Mouse (Mus musculus) embryonic facial prominence, embryonic 14.5 days (tissue): Measurements from ENCODE around the gene Specc1. TPM values are rescaled to one million over a fixed set of nuclear protein-coding genes. Genes with fewer than 3 reads are reported as not detected.

Experiments
- ATAC-seq: fragments of 200-750 bp; cut with Nextera tagmentation; 2 replicates; pipeline ENCODE4 v1.8.0; 2017; ENCODE audit warnings: low read depth, moderate number of reproducible peaks, moderate TSS enrichment
- DNase-seq: peaks from one replicate; pipeline ENCODE4 v3.0.0-alpha.2; 2015; ENCODE audit warnings: low spot score
- H3K27ac ChIP-seq: fragments of 300-500 bp; sonication (generic); replicated peaks from 2 replicates; pipeline ENCODE4 v1.5.1; 2014; ENCODE audit warnings: low read depth, mild to moderate bottlenecking, low read length, moderate library complexity
- H3K27me3 ChIP-seq: fragments of 300-500 bp; sonication (generic); replicated peaks from 2 replicates; pipeline ENCODE4 v1.6.1; 2014; ENCODE audit warnings: low read length; ENCODE audit not compliant: control insufficient read depth, insufficient read depth
- H3K36me3 ChIP-seq: fragments of 300-500 bp; sonication (generic); 2 replicates; pipeline ENCODE4 v1.6.1; 2014; ENCODE audit warnings: low read length, mixed read lengths; ENCODE audit not compliant: control insufficient read depth, insufficient read depth
- H3K4me1 ChIP-seq: fragments of 300-500 bp; sonication (generic); 2 replicates; pipeline ENCODE4 v1.6.1; 2014; ENCODE audit warnings: antibody characterized with exemption, low read length; ENCODE audit not compliant: control insufficient read depth, insufficient read depth
- H3K4me2 ChIP-seq: fragments of 300-500 bp; sonication (generic); 2 replicates; pipeline ENCODE4 v1.6.1; 2014; ENCODE audit warnings: low read depth, mild to moderate bottlenecking, low read length, moderate library complexity, mixed read lengths
- H3K4me3 ChIP-seq: fragments of 300-500 bp; sonication (generic); 2 replicates; pipeline ENCODE4 v1.5.1; 2014; ENCODE audit warnings: low read depth, mild to moderate bottlenecking, low read length
- H3K9ac ChIP-seq: fragments of 300-500 bp; sonication (generic); 2 replicates; pipeline ENCODE4 v1.6.1; 2014; ENCODE audit warnings: low read depth, mild to moderate bottlenecking, low read length, moderate library complexity, mixed read lengths
- H3K9me3 ChIP-seq: fragments of 300-500 bp; sonication (generic); 2 replicates; pipeline ENCODE4 v1.6.1; 2016; ENCODE audit warnings: low read length; ENCODE audit not compliant: control insufficient read depth
- WGBS: fragments of 180-500 bp; shearing (Covaris S2); extraction: QIAGEN DNeasy Blood & Tissue Kit; methylation state at CpG from one replicate; pipeline ENCODE4 v1.1.7; 2014; 5-methylcytosine and 5-hydroxymethylcytosine counted together
- polyA plus RNA-seq: library from polyadenylated mRNA; unstranded; fragments of >200 nt; fragmentation: Nextera tagmentation; extraction: Ambion mirVana; gene quantifications from 2 replicates; pipeline ENCODE4 v1.2.1, GENCODE M21; 2014

Gene Specc1
- polyA plus RNA-seq, 1 experiment from 2014 or later: 13.5 TPM

- Histone ChIP-seq H3K36me3 (no peaks in the 10 kb centered on the region), H3K4me2 (no peak overlapping the region), H3K4me1 (no peaks in the 10 kb centered on the region), H3K9ac (no peak overlapping the region), H3K27me3 (no peaks in the 10 kb centered on the region), H3K9me3 (no peaks in the 10 kb centered on the region), H3K27ac (no peak overlapping the region), H3K4me3 (no peak overlapping the region)
- ATAC-seq: no peak
- 72% methylated on average over 6 of the region's 6 CpGs for WGBS
- DNase-seq: no peak
Observed at GRCm38 (mm10) chr11:62090321-62090720, 133.8 kb downstream of the Specc1 start.

DNA sequence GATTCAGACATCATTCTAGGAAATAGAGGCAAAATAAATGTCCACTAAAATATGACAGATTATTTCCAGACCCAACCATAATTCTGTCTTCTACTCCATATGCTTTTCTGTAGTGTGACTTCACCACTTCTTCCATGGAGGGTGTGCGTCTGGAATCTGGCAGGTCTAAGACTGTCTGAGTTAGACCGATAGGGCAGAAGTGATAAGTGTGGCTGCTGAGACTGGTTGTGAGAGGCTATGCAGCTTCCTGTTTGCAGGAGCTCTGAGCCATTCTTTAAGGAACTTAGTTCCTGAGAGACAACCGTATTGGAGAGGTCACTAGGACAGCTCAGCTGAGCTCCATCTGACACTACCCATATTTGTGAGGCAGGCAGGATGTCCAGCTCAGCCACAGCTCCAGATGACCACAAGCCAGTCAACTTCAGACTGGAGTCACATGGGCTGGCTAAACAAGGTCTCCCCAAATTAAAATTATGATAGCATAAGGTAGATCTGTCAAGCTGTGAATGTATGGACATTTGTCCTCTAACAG is 146.9 kb downstream of the Specc1 start:
- no peak for DNase-seq
- ATAC-seq: no peak

DNA sequence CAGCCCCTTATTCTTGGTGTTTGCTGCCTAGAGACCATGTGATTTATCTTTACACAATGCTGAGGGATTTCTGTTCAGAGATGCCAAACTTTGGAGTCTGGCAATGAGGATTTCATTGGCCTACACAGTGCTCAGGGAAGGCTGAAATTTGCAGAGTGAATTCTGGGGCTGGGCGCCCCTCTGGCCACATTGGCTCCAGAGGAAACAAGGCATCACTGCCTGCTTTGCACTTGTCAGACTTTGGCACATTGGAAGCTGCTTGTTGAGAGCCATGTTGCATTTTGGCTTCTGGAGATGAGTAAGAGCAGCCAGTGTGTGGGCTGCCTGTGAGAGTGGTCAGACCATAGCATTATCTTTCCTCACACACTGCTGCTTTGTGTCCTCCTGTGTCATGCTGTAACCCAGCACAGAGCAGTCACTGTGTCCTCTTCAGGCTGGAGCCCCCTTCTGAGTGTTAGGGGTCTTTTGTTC is 149.9 kb downstream of the Specc1 start:
- H3K9me3 ChIP-seq: no peaks in the 10 kb centered on the region
- H3K4me2 ChIP-seq: no peak overlapping the region
- no peak overlapping the region for H3K27ac ChIP-seq
- peak; percentile 16 for DNase-seq
- H3K27me3 ChIP-seq: no peaks in the 10 kb centered on the region
- no peaks in the 10 kb centered on the region for H3K4me1 ChIP-seq
- peak; percentile 37; the same call in 1 of the 2 replicates for ATAC-seq
- H3K9ac ChIP-seq: no peak overlapping the region
- no peak overlapping the region for H3K4me3 ChIP-seq
- 67% methylated on average over 1 of the region's 1 CpGs for WGBS
- H3K36me3 ChIP-seq: no peaks in the 10 kb centered on the region

More for the DNA sequence above, 146.9 kb downstream of the Specc1 start:
- Histone ChIP-seq H3K9ac (no peak overlapping the region), H3K27ac (no peak overlapping the region), H3K4me3 (no peak overlapping the region), H3K27me3 (no peaks in the 10 kb centered on the region), H3K36me3 (no peaks in the 10 kb centered on the region), H3K9me3 (no peaks in the 10 kb centered on the region), H3K4me2 (no peak overlapping the region), H3K4me1 (no peaks in the 10 kb centered on the region)
- WGBS: 59% methylated on average over 3 of the region's 3 CpGs

GRCm38 (mm10) chr11:62107272-62107836 is 150.8 kb downstream of the Specc1 start:
- DNase-seq: no peak

GRCm38 (mm10) chr11:62118561-62118960 is 162.0 kb downstream of the Specc1 start:
- H3K4me2 ChIP-seq: no peak overlapping the region
- H3K4me3 ChIP-seq: no peak overlapping the region
- no peaks in the 10 kb centered on the region for H3K4me1 ChIP-seq
- no peaks in the 10 kb centered on the region for H3K36me3 ChIP-seq
- DNase-seq: no peak
- no peak overlapping the region for H3K9ac ChIP-seq
- no peaks in the 10 kb centered on the region for H3K9me3 ChIP-seq
- no peak for ATAC-seq
- no peaks in the 10 kb centered on the region for H3K27me3 ChIP-seq
- no peak overlapping the region for H3K27ac ChIP-seq
- 89% methylated on average over 9 of the region's 9 CpGs for WGBS

More at GRCm38 (mm10) chr11:62107272-62107836, 150.8 kb downstream of the Specc1 start:
- Histone ChIP-seq H3K36me3 (no peaks in the 10 kb centered on the region), H3K27me3 (no peaks in the 10 kb centered on the region), H3K4me3 (no peak overlapping the region), H3K27ac (no peak overlapping the region), H3K4me2 (no peak overlapping the region), H3K9ac (no peak overlapping the region), H3K9me3 (no peaks in the 10 kb centered on the region), H3K4me1 (no peaks in the 10 kb centered on the region)
- ATAC-seq: no peak
- WGBS: 78% methylated on average over 2 of the region's 2 CpGs

GRCm38 (mm10) chr11:62119871-62120270 is 163.3 kb downstream of the Specc1 start:
- Histone ChIP-seq H3K4me2 (no peak overlapping the region), H3K4me1 (no peaks in the 10 kb centered on the region), H3K4me3 (no peak overlapping the region), H3K27me3 (no peaks in the 10 kb centered on the region), H3K9ac (no peak overlapping the region), H3K27ac (no peak overlapping the region), H3K36me3 (no peaks in the 10 kb centered on the region), H3K9me3 (no peaks in the 10 kb centered on the region)
- 39% methylated on average over 3 of the region's 3 CpGs for WGBS
- ATAC-seq (no peak), DNase-seq (peak; percentile 71)

GRCm38 (mm10) chr11:62121365-62121764 is 164.8 kb downstream of the Specc1 start:
- Histone ChIP-seq H3K27me3 (no peaks in the 10 kb centered on the region), H3K36me3 (no peaks in the 10 kb centered on the region), H3K27ac (no peak overlapping the region), H3K4me3 (no peak overlapping the region), H3K4me1 (no peaks in the 10 kb centered on the region), H3K9ac (no peak overlapping the region), H3K4me2 (no peak overlapping the region), H3K9me3 (no peaks in the 10 kb centered on the region)
- DNase-seq: no peak
- ATAC-seq: no peak
- WGBS: 69% methylated on average over 5 of the region's 5 CpGs

- ATAC-seq (peak; percentile 80; the same call in 1 of the 2 replicates), DNase-seq (peak; percentile 88)
- H3K9me3 ChIP-seq: no peaks in the 10 kb centered on the region
- H3K36me3 ChIP-seq: peaks cover 6% of the 10 kb centered on the region; the same call in 1 of the 2 replicates
- no peak overlapping the region for H3K4me3 ChIP-seq
- 34% methylated on average over 3 of the region's 3 CpGs for WGBS
- H3K4me1 ChIP-seq: no peaks in the 10 kb centered on the region
- no peaks in the 10 kb centered on the region for H3K27me3 ChIP-seq
- H3K9ac ChIP-seq: no peak overlapping the region
- no peak overlapping the region for H3K4me2 ChIP-seq
- H3K27ac ChIP-seq: no peak overlapping the region
Observed at GRCm38 (mm10) chr11:62127692-62128091, 171.1 kb downstream of the Specc1 start.

DNA sequence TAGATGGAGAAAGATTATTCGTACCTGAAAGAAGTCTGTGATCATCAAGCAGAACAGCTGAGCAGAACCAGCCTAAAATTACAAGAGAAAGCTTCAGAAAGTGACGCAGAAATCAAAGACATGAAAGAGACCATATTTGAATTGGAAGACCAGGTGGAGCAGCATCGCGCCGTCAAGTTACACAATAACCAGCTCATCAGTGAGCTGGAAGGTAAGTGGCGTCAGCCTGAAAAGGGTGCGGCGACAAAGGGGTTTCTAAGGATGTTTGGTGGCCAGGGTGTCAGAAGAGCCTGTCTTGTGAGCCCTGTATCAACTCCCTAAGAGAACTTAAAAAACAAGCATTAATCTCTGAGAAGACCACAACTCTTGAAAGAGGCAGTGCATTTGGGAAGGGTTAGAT is 171.6 kb downstream of the Specc1 start:
- DNase-seq (no peak), ATAC-seq (no peak)
- no peak overlapping the region for H3K4me2 ChIP-seq
- no peaks in the 10 kb centered on the region for H3K27me3 ChIP-seq
- no peak overlapping the region for H3K27ac ChIP-seq
- peaks cover 6% of the 10 kb centered on the region; the same call in 1 of the 2 replicates for H3K36me3 ChIP-seq
- H3K4me1 ChIP-seq: no peaks in the 10 kb centered on the region
- 84% methylated on average over 8 of the region's 8 CpGs for WGBS
- no peaks in the 10 kb centered on the region for H3K9me3 ChIP-seq
- H3K4me3 ChIP-seq: no peak overlapping the region
- no peak overlapping the region for H3K9ac ChIP-seq
